Mouse (Mus musculus): Measurements from ENCODE around the gene Fam57b. TPM values are rescaled to one million over a fixed set of nuclear protein-coding genes. Genes with fewer than 3 reads are reported as not detected.

Fam57b gene
- polyA plus RNA-seq, 1 experiment from 2014 or later, result 0.40 TPM

DNA sequence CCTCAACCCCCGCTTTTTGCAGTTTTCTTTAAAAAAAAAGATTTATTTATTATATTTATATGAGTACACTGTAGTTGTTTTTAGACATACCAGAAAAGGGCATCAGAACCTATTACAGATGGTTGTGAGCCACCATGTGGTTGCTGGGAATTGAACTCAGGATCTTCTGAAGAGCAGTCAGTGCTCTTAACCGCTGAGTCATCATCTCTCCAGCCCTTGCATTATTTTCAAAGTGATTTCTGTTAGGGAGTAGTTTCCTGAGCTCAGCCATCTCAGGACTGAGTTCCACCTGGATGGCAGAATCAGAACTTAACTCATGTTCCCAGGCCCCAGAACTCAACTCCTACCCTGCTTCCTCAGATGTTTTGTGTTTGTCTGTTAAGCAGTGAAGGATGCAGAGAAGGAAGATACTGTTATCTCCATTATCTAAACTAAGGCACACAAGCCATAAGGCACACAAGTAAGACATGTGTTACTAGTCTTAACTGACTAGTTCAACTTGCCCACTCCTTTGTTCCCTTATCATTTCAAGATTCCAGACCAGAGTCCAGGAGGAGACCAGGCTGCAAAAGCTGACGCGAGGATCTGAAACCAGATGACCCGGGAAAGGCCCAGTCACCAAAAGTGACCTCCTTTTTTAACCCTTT, 12.4 kb downstream of the Fam57b start:
- ATAC-seq (replicated peaks; ENCODE audit: insufficient number of reproducible peaks, low FRiP score, low TSS enrichment), result no peak
- 40% methylated on average over 5 of the region's 5 CpGs for WGBS (ENCODE audit: insufficient replicate concordance)
- Histone ChIP-seq H3K27ac (ENCODE audit: low read depth, low read length) (peak overlapping the region; percentile 88; the same call in 1 of the 2 replicates), H3K4me2 (peak overlapping the region; percentile 87; the same call in 1 of the 2 replicates), H3K36me3 (ENCODE audit: control insufficient read depth, insufficient read depth, low read length) (no peaks in the 10 kb centered on the region), H3K4me3 (ENCODE audit: low read depth, low read length) (no peak overlapping the region), H3K4me1 (ENCODE audit: control insufficient read depth, insufficient read depth, low read length) (peaks cover 16% of the 10 kb centered on the region), H3K9ac (ENCODE audit: low read depth, low read length) (no peak overlapping the region), H3K9me3 (replicated peaks; ENCODE audit: control insufficient read depth, low read length) (no peaks in the 10 kb centered on the region), H3K27me3 (ENCODE audit: control insufficient read depth, insufficient read depth, low read length) (0 out of 2 replicates have a peak, but pooled peaks cover 3% of the 10 kb centered on the region)

- H3K27ac ChIP-seq (ENCODE audit: low read depth, low read length), result no peak overlapping the region
- 0 out of 2 replicates have a peak, but pooled peaks cover 3% of the 10 kb centered on the region for H3K27me3 ChIP-seq (ENCODE audit: control insufficient read depth, insufficient read depth, low read length)
- no peak for ATAC-seq (replicated peaks; ENCODE audit: insufficient number of reproducible peaks, low FRiP score, low TSS enrichment)
- no peak overlapping the region for H3K4me3 ChIP-seq (ENCODE audit: low read depth, low read length)
- WGBS (ENCODE audit: insufficient replicate concordance), result 64% methylated on average over 8 of the region's 8 CpGs
- H3K4me2 ChIP-seq, result no peak overlapping the region
- H3K9me3 ChIP-seq (replicated peaks; ENCODE audit: control insufficient read depth, low read length), result no peaks in the 10 kb centered on the region
- H3K4me1 ChIP-seq (ENCODE audit: control insufficient read depth, insufficient read depth, low read length), result no peaks in the 10 kb centered on the region
- no peak overlapping the region for H3K9ac ChIP-seq (ENCODE audit: low read depth, low read length)
- H3K36me3 ChIP-seq (ENCODE audit: control insufficient read depth, insufficient read depth, low read length), result no peaks in the 10 kb centered on the region
Observed at GRCm38 (mm10) chr7:126815726-126816222, 18.3 kb downstream of the Fam57b start.

DNA sequence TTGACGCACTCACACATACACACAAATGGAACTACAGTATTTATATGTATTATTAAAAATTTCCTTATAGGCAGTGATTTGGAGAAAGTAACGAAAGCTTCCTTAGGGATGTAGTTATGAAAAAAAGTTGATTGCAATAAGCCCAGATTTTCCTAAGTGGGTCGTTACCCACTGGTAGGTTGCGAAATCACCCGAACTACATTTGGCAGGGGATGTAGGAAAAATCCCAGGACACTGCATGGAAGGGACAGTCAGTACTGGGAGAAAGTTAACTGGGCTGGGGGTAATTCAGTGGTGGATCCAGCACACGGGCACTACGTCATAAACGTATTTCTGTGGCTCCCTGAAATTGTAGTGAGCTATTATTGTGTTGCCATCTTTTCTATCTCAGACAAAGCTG, 19.0 kb downstream of the Fam57b start:
- 81% methylated on average over 8 of the region's 8 CpGs for WGBS (ENCODE audit: insufficient replicate concordance)
- Histone ChIP-seq H3K4me3 (ENCODE audit: low read depth, low read length) (no peak overlapping the region), H3K36me3 (ENCODE audit: control insufficient read depth, insufficient read depth, low read length) (no peaks in the 10 kb centered on the region), H3K4me1 (ENCODE audit: control insufficient read depth, insufficient read depth, low read length) (no peaks in the 10 kb centered on the region), H3K27ac (ENCODE audit: low read depth, low read length) (no peak overlapping the region), H3K9ac (ENCODE audit: low read depth, low read length) (no peak overlapping the region), H3K27me3 (ENCODE audit: control insufficient read depth, insufficient read depth, low read length) (0 out of 2 replicates have a peak, but pooled peaks cover 3% of the 10 kb centered on the region), H3K9me3 (replicated peaks; ENCODE audit: control insufficient read depth, low read length) (no peaks in the 10 kb centered on the region), H3K4me2 (no peak overlapping the region)
- ATAC-seq (replicated peaks; ENCODE audit: insufficient number of reproducible peaks, low FRiP score, low TSS enrichment), result no peak

GRCm38 (mm10) chr7:126817595-126817994, 20.1 kb downstream of the Fam57b start:
- Histone ChIP-seq H3K36me3 (ENCODE audit: control insufficient read depth, insufficient read depth, low read length) (no peaks in the 10 kb centered on the region), H3K9me3 (replicated peaks; ENCODE audit: control insufficient read depth, low read length) (no peaks in the 10 kb centered on the region), H3K9ac (ENCODE audit: low read depth, low read length) (no peak overlapping the region), H3K27ac (ENCODE audit: low read depth, low read length) (no peak overlapping the region), H3K4me1 (ENCODE audit: control insufficient read depth, insufficient read depth, low read length) (no peaks in the 10 kb centered on the region; the same call in 1 of the 2 replicates), H3K27me3 (ENCODE audit: control insufficient read depth, insufficient read depth, low read length) (peaks cover 10% of the 10 kb centered on the region), H3K4me3 (ENCODE audit: low read depth, low read length) (no peak overlapping the region), H3K4me2 (no peak overlapping the region)
- ATAC-seq (replicated peaks; ENCODE audit: insufficient number of reproducible peaks, low FRiP score, low TSS enrichment), result no peak
- WGBS (ENCODE audit: insufficient replicate concordance), result 74% methylated on average over 7 of the region's 7 CpGs

GRCm38 (mm10) chr7:126818818-126819217, 21.4 kb downstream of the Fam57b start:
- Histone ChIP-seq H3K27ac (ENCODE audit: low read depth, low read length) (no peak overlapping the region), H3K4me2 (no peak overlapping the region), H3K4me1 (ENCODE audit: control insufficient read depth, insufficient read depth, low read length) (peaks cover 6% of the 10 kb centered on the region), H3K4me3 (ENCODE audit: low read depth, low read length) (no peak overlapping the region), H3K9me3 (replicated peaks; ENCODE audit: control insufficient read depth, low read length) (no peaks in the 10 kb centered on the region), H3K36me3 (ENCODE audit: control insufficient read depth, insufficient read depth, low read length) (no peaks in the 10 kb centered on the region), H3K9ac (ENCODE audit: low read depth, low read length) (no peak overlapping the region), H3K27me3 (ENCODE audit: control insufficient read depth, insufficient read depth, low read length) (peaks cover 21% of the 10 kb centered on the region)
- WGBS (ENCODE audit: insufficient replicate concordance), result 31% methylated on average over 1 of the region's 1 CpGs
- ATAC-seq (replicated peaks; ENCODE audit: insufficient number of reproducible peaks, low FRiP score, low TSS enrichment), result no peak

DNA sequence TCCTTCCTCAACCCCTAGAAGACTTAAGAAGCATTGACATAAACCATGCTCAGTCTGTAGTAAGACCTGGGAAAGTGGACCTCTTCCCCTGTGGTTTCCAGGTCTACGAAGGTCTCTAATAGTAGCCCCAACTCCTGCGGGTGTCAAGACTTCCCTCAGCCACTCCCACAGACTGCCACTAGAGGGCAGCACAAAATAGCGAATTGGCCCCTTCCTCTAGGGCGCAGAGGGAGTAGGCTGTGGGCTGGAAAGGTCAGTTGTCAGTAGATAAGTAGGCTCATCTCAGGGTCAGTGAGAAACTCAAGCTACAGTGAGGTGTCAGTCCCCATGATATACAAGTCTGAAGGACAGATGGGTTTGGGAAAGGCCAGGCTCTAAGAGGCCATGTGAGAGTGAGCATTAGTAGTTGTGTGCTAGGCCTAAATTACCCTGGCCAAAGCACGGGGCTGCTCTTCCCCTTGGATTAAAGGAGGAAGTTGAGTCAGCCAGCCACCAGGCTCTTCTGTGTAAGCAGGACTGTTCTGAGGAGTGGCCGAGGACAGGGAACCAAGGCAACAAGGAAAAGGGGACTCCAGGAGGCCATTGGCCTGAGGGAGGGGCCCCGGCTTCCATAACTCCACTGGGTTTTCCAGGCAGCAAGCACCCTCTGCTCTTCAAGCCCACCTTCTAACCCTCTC, 24.5 kb downstream of the Fam57b start:
- Histone ChIP-seq H3K36me3 (ENCODE audit: control insufficient read depth, insufficient read depth, low read length) (no peaks in the 10 kb centered on the region), H3K4me1 (ENCODE audit: control insufficient read depth, insufficient read depth, low read length) (peaks cover 6% of the 10 kb centered on the region), H3K27me3 (ENCODE audit: control insufficient read depth, insufficient read depth, low read length) (peaks cover 46% of the 10 kb centered on the region), H3K9ac (ENCODE audit: low read depth, low read length) (no peak overlapping the region), H3K9me3 (replicated peaks; ENCODE audit: control insufficient read depth, low read length) (no peaks in the 10 kb centered on the region), H3K4me3 (ENCODE audit: low read depth, low read length) (no peak overlapping the region), H3K27ac (ENCODE audit: low read depth, low read length) (no peak overlapping the region), H3K4me2 (no peak overlapping the region)
- 20% methylated on average over 7 of the region's 7 CpGs for WGBS (ENCODE audit: insufficient replicate concordance)
- no peak for ATAC-seq (replicated peaks; ENCODE audit: insufficient number of reproducible peaks, low FRiP score, low TSS enrichment)

- Histone ChIP-seq H3K4me2 (peak overlapping the region; percentile 58), H3K9ac (ENCODE audit: low read depth, low read length) (no peak overlapping the region), H3K4me1 (ENCODE audit: control insufficient read depth, insufficient read depth, low read length) (peaks cover 6% of the 10 kb centered on the region), H3K9me3 (replicated peaks; ENCODE audit: control insufficient read depth, low read length) (no peaks in the 10 kb centered on the region), H3K27ac (ENCODE audit: low read depth, low read length) (no peak overlapping the region), H3K4me3 (ENCODE audit: low read depth, low read length) (no peak overlapping the region), H3K36me3 (ENCODE audit: control insufficient read depth, insufficient read depth, low read length) (no peaks in the 10 kb centered on the region), H3K27me3 (ENCODE audit: control insufficient read depth, insufficient read depth, low read length) (peaks cover 46% of the 10 kb centered on the region)
- ATAC-seq (replicated peaks; ENCODE audit: insufficient number of reproducible peaks, low FRiP score, low TSS enrichment), result no peak
- 8% methylated on average over 9 of the region's 9 CpGs for WGBS (ENCODE audit: insufficient replicate concordance)
Observed at GRCm38 (mm10) chr7:126822741-126823140, 25.3 kb downstream of the Fam57b start.

DNA sequence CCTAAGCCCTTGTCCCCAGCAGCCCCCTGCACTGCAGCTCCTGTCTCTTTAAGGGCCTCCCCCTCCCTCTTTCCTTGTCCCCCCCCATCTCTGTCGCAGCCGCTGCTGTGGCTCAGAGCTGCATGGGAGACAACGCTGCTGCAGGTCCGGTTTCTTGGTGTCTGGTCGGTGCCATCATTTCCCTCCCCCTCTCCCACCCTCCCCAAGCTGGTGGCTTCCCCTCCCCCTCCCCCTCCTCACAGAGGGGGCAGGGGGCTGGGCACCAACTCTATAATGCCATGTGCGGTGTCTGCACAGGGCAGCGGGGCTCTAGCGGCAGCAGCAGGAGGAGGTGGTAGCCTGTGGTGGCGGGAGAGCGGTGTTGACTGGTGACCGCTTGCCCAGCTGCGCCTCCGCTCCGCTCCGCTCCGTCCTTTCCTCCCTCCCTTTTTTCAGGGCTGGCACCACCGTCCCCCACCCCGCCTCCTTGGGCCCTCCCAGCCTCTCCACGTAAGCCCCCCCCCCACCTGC, 25.8 kb downstream of the Fam57b start:
- peaks cover 46% of the 10 kb centered on the region for H3K27me3 ChIP-seq (ENCODE audit: control insufficient read depth, insufficient read depth, low read length)

More for the DNA sequence above, 25.8 kb downstream of the Fam57b start:
- ATAC-seq (replicated peaks; ENCODE audit: insufficient number of reproducible peaks, low FRiP score, low TSS enrichment), result no peak
- WGBS (ENCODE audit: insufficient replicate concordance), result 1% methylated on average over 14 of the region's 19 CpGs
- no peak overlapping the region for H3K27ac ChIP-seq (ENCODE audit: low read depth, low read length)
- H3K9ac ChIP-seq (ENCODE audit: low read depth, low read length), result no peak overlapping the region
- H3K4me2 ChIP-seq, result peak overlapping the region; percentile 58
- no peaks in the 10 kb centered on the region for H3K36me3 ChIP-seq (ENCODE audit: control insufficient read depth, insufficient read depth, low read length)
- H3K4me1 ChIP-seq (ENCODE audit: control insufficient read depth, insufficient read depth, low read length), result peaks cover 6% of the 10 kb centered on the region
- H3K9me3 ChIP-seq (replicated peaks; ENCODE audit: control insufficient read depth, low read length), result no peaks in the 10 kb centered on the region
- H3K4me3 ChIP-seq (ENCODE audit: low read depth, low read length), result peak overlapping the region; percentile 31
